Mouse (Mus musculus): Measurements from ENCODE around the gene Eef1akmt3. TPM values are rescaled to one million over a fixed set of nuclear protein-coding genes. Genes with fewer than 3 reads are reported as not detected.
"Not testable (repeated sequence)": the region's sequence is repeated elsewhere in the genome, so short reads cannot be mapped to it uniquely, and the experiment has no call there.

Gene Eef1akmt3
- polyA plus RNA-seq, 1 experiment from 2014 or later, result 0.27 TPM

DNA sequence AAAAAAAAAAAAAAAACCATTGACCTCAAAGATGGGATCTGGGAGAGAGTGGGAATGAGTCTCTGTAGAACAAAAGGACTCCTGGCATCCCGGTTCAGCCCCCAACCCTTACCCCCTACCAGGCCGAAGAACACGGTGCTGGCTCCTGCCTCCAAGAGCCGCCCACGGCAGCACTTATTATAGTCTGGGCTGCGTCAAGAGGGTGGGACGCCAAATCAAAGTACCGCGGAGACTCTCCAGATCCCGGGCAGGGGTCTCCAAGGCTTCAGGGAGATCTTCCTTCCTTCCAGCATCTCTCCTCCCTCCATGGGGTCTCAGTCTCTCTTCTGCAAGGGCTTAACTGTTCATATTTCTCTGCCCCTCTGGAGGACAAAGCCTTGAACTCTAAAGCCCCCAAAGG, 36.2 kb upstream of the Eef1akmt3 start:
- peaks cover 49% of the 10 kb centered on the region for H3K27me3 ChIP-seq (replicated peaks; ENCODE audit: insufficient read depth, low read length)
- H3K4me3 ChIP-seq (ENCODE audit: low read depth, low read length), result no peak overlapping the region
- no peaks in the 10 kb centered on the region for H3K9me3 ChIP-seq (ENCODE audit: low read length)
- TF ChIP-seq EP300 (IDR thresholded peaks at IDR 0.05), result no peak
- TF ChIP-seq CTCF (IDR thresholded peaks at IDR 0.05), result no peak
- H3K9ac ChIP-seq (replicated peaks; ENCODE audit: low read depth), result no peak overlapping the region
- WGBS, result 12% methylated on average over 10 of the region's 10 CpGs
- H3K36me3 ChIP-seq (ENCODE audit: insufficient read depth, low read length), result no peaks in the 10 kb centered on the region
- no peak for ATAC-seq
- peaks cover 10% of the 10 kb centered on the region for H3K4me1 ChIP-seq (ENCODE audit: insufficient read depth, low read depth, low read length)
- no peak overlapping the region for H3K27ac ChIP-seq (ENCODE audit: low read length)
- H3K4me2 ChIP-seq (replicated peaks; ENCODE audit: low read depth, low read length), result no peak overlapping the region
- DNase-seq (ENCODE audit: low spot score), result no peak

DNA sequence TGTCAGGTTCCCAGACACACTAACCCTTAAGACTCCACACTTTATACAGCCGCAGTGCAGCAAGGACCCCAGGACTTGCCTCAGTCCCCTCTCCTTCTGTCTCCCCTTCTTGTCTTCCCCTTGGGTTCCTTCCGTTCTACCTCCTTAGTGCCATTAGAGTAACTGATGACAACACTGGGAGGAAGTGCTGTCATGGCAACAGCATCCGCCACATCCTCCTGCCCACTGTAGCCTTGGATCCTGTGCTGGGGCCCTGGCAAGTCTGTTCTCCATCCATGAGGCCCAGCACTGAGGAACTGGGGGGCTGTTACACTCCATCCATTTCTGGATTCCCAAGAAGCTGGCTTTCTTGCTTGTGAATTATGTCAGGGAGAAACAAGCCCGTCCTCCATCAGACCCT, 34.8 kb upstream of the Eef1akmt3 start:
- H3K4me1 ChIP-seq (ENCODE audit: insufficient read depth, low read depth, low read length), result peaks cover 10% of the 10 kb centered on the region
- DNase-seq (ENCODE audit: low spot score) (no peak), ATAC-seq (no peak)
- peaks cover 37% of the 10 kb centered on the region for H3K27me3 ChIP-seq (replicated peaks; ENCODE audit: insufficient read depth, low read length)
- TF ChIP-seq CTCF (IDR thresholded peaks at IDR 0.05), result no peak
- no peak for TF ChIP-seq EP300 (IDR thresholded peaks at IDR 0.05)
- no peak overlapping the region for H3K9ac ChIP-seq (replicated peaks; ENCODE audit: low read depth)
- H3K9me3 ChIP-seq (ENCODE audit: low read length), result no peaks in the 10 kb centered on the region
- no peak overlapping the region for H3K27ac ChIP-seq (ENCODE audit: low read length)
- no peak overlapping the region for H3K4me3 ChIP-seq (ENCODE audit: low read depth, low read length)
- no peaks in the 10 kb centered on the region for H3K36me3 ChIP-seq (ENCODE audit: insufficient read depth, low read length)
- WGBS, result 27% methylated on average over 4 of the region's 4 CpGs
- H3K4me2 ChIP-seq (replicated peaks; ENCODE audit: low read depth, low read length), result no peak overlapping the region

DNA sequence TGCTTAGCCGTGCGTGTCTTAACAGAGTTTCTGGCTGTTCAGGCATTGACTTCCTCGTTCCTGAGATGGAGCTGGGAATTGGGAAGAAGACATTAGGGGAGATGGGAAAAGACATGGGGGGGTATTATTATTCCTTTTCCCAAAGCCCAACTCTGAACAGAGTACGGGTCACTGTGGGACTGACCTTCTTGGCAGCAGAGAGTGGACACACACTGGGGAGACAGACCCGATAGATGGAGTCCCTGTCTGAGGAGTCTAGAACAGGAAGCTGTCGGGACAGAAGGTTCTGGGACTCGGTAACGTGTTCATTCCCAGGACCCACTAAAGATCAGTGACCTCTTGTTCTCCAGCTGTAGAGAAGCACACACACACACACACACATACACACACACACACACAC, 34.3 kb upstream of the Eef1akmt3 start:
- H3K27me3 ChIP-seq (replicated peaks; ENCODE audit: insufficient read depth, low read length), result peaks cover 33% of the 10 kb centered on the region
- H3K4me3 ChIP-seq (ENCODE audit: low read depth, low read length), result no peak overlapping the region

DNA sequence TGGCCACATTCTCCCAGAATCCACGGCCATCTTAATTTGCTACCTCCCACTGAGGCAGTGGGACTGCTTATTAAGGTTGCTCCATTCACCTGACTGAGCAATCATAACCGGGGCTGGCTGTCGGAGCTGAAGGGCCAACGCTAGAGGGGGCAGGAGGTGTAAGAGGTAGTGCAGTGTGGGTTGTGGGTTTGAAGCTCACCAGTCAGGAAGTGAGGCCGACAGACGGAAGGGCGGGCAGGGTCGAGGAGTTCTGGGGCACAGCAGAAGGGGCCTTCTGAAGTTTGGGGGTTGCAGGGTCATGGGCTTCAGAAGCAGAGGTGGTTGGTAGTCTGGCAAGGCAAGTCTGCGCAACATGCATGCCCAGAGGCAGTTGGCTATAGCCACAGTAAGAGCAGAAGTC, 33.8 kb upstream of the Eef1akmt3 start, which contains the start of gene Agap2:
TSS of gene Agap2 (plus strand) at position 205 of the 400 bp plus-strand sequence.
- TF ChIP-seq EP300 (IDR thresholded peaks at IDR 0.05) (no peak), CTCF (IDR thresholded peaks at IDR 0.05) (0 out of 2 replicates have a peak, but pooled peaks have one; percentile 4)
- Histone ChIP-seq H3K4me2 (replicated peaks; ENCODE audit: low read depth, low read length) (no peak within 1 kb of the TSS), H3K9me3 (ENCODE audit: low read length) (no peaks in the 10 kb centered on the region), H3K27ac (ENCODE audit: low read length) (no peak within 1 kb of the TSS), H3K4me3 (ENCODE audit: low read depth, low read length) (no peak within 1 kb of the TSS), H3K4me1 (ENCODE audit: insufficient read depth, low read depth, low read length) (peaks cover 14% of the 10 kb centered on the region; the same call in 1 of the 2 replicates), H3K9ac (replicated peaks; ENCODE audit: low read depth) (no peak within 1 kb of the TSS), H3K36me3 (ENCODE audit: insufficient read depth, low read length) (no peaks in the 10 kb centered on the region), H3K27me3 (replicated peaks; ENCODE audit: insufficient read depth, low read length) (peaks cover 27% of the 10 kb centered on the region)
- DNase-seq (ENCODE audit: low spot score), result no peak
- 56% methylated on average over 9 of the region's 9 CpGs for WGBS
- no peak for ATAC-seq

More for the DNA sequence above, 34.3 kb upstream of the Eef1akmt3 start:
- 40% methylated on average over 8 of the region's 8 CpGs for WGBS
- DNase-seq (ENCODE audit: low spot score) (no peak), ATAC-seq (no peak)
- Histone ChIP-seq H3K36me3 (ENCODE audit: insufficient read depth, low read length) (no peaks in the 10 kb centered on the region), H3K4me2 (replicated peaks; ENCODE audit: low read depth, low read length) (no peak overlapping the region), H3K9me3 (ENCODE audit: low read length) (no peaks in the 10 kb centered on the region), H3K9ac (replicated peaks; ENCODE audit: low read depth) (no peak overlapping the region), H3K4me1 (ENCODE audit: insufficient read depth, low read depth, low read length) (peaks cover 13% of the 10 kb centered on the region; the same call in 1 of the 2 replicates), H3K27ac (ENCODE audit: low read length) (no peak overlapping the region)
- TF ChIP-seq EP300 (IDR thresholded peaks at IDR 0.05) (no peak), CTCF (IDR thresholded peaks at IDR 0.05) (no peak)

DNA sequence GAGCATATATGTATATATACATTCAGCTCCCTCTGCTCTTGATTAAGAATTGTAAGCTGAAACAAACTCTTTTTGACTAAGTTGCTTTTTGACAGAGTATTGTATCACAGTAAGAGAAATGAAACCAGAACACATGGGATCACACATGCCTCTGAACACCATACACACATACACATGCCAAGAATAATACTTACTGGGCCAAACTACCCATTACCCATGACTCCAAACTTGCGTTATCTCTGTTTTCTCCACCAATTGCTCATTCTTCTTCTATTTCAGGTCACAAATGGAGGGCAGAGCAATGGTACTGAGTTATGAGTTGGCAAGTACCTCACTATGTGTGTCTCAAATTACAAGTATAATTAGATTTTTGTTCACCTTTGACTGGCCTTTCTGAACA, 32.7 kb upstream of the Eef1akmt3 start:
- no peak overlapping the region for H3K9ac ChIP-seq (replicated peaks; ENCODE audit: low read depth)
- H3K4me2 ChIP-seq (replicated peaks; ENCODE audit: low read depth, low read length), result no peak overlapping the region
- no peak overlapping the region for H3K27ac ChIP-seq (ENCODE audit: low read length)
- TF ChIP-seq EP300 (IDR thresholded peaks at IDR 0.05) (no peak), CTCF (IDR thresholded peaks at IDR 0.05) (no peak)
- DNase-seq (ENCODE audit: low spot score), result no peak
- 90% methylated on average over 1 of the region's 1 CpGs for WGBS
- H3K4me3 ChIP-seq (ENCODE audit: low read depth, low read length), result no peak overlapping the region
- no peaks in the 10 kb centered on the region for H3K9me3 ChIP-seq (ENCODE audit: low read length)
- peaks cover 11% of the 10 kb centered on the region; the same call in 1 of the 2 replicates for H3K4me1 ChIP-seq (ENCODE audit: insufficient read depth, low read depth, low read length)
- ATAC-seq, result no peak
- H3K36me3 ChIP-seq (ENCODE audit: insufficient read depth, low read length), result no peaks in the 10 kb centered on the region
- peaks cover 16% of the 10 kb centered on the region for H3K27me3 ChIP-seq (replicated peaks; ENCODE audit: insufficient read depth, low read length)

DNA sequence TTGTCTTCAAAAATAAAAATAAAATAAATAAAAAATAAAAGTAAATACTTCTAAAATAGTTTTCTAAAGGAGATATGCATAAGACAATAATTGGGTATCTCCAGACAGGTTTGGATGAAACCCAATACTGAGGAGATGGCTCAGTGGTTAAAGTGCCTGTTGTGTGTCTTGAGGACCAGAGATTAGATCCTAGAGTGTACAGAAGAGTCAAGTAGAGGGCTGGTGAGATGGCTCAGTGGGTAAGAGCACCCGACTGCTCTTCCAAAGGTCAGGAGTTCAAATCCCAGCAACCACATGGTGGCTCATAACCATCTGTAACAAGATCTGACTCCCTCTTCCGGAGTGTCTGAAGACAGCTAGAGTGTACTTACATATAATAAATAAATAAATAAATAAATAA, 31.7 kb upstream of the Eef1akmt3 start:
- H3K27me3 ChIP-seq (replicated peaks; ENCODE audit: insufficient read depth, low read length); ATAC-seq; H3K9me3 ChIP-seq (ENCODE audit: low read length); H3K27ac ChIP-seq (ENCODE audit: low read length); H3K9ac ChIP-seq (replicated peaks; ENCODE audit: low read depth); DNase-seq (ENCODE audit: low spot score); H3K36me3 ChIP-seq (ENCODE audit: insufficient read depth, low read length); H3K4me2 ChIP-seq (replicated peaks; ENCODE audit: low read depth, low read length); H3K4me3 ChIP-seq (ENCODE audit: low read depth, low read length): not testable (repeated sequence)
- peaks cover 11% of the 10 kb centered on the region; the same call in 1 of the 2 replicates for H3K4me1 ChIP-seq (ENCODE audit: insufficient read depth, low read depth, low read length)
- WGBS, result 78% methylated on average over 2 of the region's 2 CpGs

DNA sequence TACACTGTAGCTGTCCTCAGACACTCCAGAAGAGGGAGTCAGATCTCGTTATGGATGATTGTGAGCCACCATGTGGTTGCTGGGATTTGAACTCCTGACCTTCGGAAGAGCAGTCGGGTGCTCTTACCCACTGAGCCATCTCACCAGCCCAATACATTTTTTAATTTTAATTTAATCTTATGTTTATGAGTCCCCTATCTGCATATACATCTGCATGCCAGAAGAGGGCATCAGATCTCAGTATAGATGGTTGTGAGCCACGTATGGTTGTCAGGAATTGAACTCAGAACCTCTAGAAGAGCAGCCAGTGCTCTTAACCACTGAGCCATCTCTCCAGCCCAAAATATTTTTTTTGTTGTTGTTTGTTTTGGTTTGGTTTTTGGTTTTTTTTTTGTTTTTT, 31.0 kb upstream of the Eef1akmt3 start:
- H3K27me3 ChIP-seq (replicated peaks; ENCODE audit: insufficient read depth, low read length); ATAC-seq; H3K36me3 ChIP-seq (ENCODE audit: insufficient read depth, low read length); H3K4me2 ChIP-seq (replicated peaks; ENCODE audit: low read depth, low read length); H3K9me3 ChIP-seq (ENCODE audit: low read length); H3K27ac ChIP-seq (ENCODE audit: low read length); H3K4me3 ChIP-seq (ENCODE audit: low read depth, low read length); H3K9ac ChIP-seq (replicated peaks; ENCODE audit: low read depth); DNase-seq (ENCODE audit: low spot score): not testable (repeated sequence)
- WGBS, result 86% methylated on average over 4 of the region's 4 CpGs
- H3K4me1 ChIP-seq (ENCODE audit: insufficient read depth, low read depth, low read length), result peaks cover 11% of the 10 kb centered on the region; the same call in 1 of the 2 replicates
- TF ChIP-seq CTCF (IDR thresholded peaks at IDR 0.05), result peak; percentile 30; the same call in 1 of the 2 replicates
